Mouse (Mus musculus) 3T3-L1 (cell line): Measurements from ENCODE around the gene Fgf2.

Source experiments
- DNase-seq: peaks from one replicate; pipeline ENCODE4 v3.0.0-alpha.2; 2015; ENCODE audit warnings: low read depth, low spot score

Fgf2 gene

GRCm38 (mm10) chr3:37348221-37349165 lies at the start of gene Fgf2:
Gene Fgf2 (plus strand): TSS chr3:37348346.
- DNase-seq = peak; percentile 11

DNA sequence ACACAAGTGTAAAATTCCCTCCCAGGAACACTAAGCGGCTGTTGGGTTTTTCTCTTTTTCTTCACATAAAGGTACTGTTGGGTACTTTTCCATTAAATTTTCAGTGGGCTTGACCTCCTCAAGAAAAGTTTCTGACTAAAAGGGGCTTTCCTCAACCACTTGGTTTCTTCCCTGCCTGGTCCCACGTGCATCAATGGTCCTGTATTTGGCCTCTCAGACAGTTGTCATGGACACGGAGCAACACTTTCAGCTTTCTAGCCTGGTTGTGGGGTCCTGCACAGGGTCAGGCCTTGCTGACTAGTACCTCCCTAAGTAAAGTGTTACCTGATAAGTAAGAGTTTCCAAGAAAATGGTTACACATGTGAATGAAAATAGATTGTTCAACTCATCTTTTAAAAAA lies 48.7 kb upstream of the Fgf2 start:
- DNase-seq = no peak

DNA sequence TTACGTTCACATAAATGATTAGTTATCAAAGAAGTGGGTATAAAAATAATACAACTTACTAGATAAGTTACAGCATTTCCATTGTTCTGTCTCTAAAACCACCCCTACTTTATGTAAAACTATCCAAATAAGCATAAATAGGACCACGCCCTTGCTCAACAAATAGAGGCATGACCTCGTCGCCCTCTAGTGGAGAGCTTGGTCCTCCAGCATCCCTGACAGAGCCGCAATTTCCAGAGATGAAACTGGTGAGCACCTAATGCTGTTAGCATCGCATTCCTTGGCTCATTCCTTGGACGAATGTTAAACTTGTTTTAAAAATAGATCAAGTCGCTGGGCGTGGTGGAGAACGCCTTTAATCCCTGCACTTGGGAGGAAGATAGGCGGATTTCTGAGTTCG lies 45.5 kb upstream of the Fgf2 start:
- DNase-seq = peak; percentile 93

- DNase-seq = peak; percentile 56
These were observed 44.6 kb upstream of the Fgf2 start for GRCm38 (mm10) chr3:37303392-37304139.

GRCm38 (mm10) chr3:37311897-37312369 lies 36.2 kb upstream of the Fgf2 start:
- DNase-seq = no peak

DNA sequence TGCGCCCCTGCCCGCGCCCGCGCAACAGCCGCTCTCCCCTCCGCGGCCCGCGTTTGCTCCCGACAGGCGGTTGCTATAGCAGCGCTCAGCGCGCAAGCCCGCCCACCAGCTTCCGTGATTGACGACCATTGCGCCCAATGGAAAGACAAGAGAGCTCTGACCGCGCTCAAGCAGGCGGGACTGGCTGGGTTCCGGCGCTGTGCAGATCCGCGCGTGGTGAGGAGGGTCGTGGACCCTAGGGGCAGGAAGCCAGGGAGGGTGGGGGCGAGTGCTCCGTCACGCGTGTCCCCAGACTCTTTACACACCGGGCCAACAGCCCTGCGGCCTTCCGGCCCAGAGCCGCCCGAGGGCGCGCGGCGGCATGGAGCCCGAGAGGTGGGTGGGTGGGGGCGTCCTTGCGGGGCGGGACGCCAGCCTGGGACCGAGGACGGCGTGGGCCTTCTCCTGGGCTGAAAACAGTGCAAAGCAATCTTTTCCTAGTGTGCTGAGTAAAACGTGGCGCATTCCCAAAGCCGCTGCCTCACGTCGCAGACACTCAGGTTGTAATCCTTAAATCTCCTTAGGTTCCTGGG lies 35.7 kb upstream of the Fgf2 start, which contains the start of the genes Bbs12 and Cetn4:
Gene Bbs12, plus strand, starts transcription at position 185 of the 572 bp plus-strand sequence.
Gene Cetn4, minus strand, starts transcription at position 339 of the 572 bp plus-strand sequence.
- peak; percentile 90 for DNase-seq

DNA sequence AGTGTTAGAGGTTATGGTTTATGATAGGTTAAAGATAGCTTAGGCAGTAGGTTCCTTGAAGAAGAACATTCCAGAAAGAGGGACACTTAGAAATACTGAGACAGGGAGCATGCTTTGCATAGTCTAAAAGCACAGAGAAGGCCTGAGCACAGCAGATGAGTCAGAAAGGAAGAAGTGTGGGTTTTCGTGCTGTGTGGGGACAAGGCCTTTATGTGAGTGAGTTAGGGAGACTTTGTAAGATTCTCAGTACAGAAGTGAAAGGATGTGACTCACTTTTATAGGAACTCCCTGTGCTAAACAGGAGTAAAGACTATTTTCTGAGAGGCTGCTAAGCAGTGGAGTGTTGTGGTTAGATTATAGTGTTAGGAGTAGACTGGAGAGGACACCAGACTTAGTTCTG lies 34.8 kb upstream of the Fgf2 start:
- peak; percentile 90 for DNase-seq

DNA sequence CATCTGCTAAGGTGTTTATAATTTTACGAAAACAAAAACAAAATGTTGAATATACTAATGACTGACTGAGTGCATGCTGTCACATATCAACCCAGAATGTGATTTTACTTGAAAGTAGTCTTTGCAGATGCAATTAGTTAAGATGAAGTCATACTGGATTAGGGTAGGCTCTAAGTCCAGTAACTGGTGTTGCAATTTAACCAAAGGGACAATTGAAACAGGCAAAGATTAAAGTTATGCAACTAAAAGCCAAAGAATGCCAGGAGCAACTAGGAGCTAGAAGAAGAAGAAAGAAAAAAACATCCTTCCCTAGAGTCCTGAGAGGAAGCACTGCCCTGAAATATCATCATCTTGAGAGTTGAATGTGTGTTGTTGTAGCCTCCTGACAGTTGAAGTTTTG lies 31.9 kb upstream of the Fgf2 start:
- peak; percentile 29 for DNase-seq

GRCm38 (mm10) chr3:37324310-37324709 lies 23.8 kb upstream of the Fgf2 start:
- DNase-seq = peak; percentile 70

DNA sequence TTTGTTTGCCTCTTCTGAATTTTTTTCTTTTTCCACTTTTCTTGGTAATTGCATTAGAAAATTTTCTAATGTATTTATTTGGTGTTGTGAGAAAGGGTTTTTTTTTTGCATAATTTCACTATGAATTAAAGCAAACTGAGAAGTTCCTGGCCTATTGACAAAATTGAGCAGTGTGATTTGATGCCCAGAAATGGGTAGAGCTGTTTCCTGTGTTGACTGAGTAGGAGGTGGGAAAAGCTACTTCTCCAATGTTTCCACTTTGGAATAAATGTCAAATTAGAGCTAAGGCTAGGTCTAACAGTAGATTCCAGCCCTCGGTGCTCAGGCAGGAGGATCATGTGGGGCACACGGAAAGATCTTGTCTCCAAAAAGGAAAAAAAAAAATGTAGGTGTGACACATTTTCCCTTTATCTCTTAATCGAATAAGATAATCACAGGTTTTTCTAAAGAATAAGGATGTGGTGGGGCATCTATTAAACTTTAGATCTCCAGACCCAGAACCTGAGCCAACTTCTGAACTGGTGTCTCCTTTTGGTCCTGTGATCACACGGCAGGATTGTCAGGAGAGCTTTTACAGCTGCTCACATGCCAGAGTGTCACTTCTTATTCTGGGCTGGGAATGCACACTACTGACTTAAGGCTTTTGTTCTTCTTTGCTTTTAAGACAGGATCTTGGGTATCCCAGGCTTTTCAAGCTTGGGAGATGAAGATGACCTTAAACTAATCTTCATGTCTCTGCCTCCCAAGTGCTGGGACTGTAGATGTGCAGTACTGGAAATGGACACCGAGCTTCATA lies 22.6 kb upstream of the Fgf2 start:
- DNase-seq = no peak

DNA sequence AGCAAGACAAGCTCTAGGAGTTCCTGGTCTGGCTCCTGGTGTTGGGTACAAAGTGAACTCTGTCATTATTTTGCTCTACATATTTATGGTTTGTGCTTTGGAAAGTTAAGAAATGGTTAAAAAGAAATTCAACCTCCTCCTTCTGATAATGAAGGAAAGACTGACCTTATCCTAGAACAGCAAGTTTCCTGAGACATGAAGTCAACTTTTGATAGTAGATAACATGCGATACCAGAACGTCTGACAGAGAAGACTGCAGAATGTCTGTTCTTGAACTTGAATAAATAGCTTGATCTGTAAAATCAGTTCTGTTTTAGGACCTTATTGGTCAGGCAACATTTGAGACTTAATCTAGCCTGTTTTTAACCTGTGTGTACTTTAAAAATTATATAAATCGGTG lies 21.5 kb upstream of the Fgf2 start:
- no peak for DNase-seq

DNA sequence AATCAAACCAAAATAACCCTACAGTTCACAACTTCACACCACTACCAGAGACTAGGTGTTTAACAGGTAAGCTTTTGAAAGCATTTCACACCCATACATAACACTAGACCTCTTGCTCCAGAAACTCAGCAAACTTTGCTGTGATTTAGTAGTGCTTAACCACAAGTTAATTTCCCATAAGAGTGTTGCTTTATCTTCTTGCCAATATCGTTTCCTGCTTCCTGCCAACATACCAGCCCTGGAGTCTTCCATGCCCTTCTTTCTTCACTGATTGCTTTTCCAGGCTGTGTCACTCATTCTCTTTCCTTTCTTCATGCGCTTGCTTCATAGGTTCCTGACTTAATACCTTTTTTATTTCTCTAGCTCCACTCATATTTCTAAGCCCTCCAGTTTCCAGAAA lies 19.7 kb upstream of the Fgf2 start:
- DNase-seq = no peak

DNA sequence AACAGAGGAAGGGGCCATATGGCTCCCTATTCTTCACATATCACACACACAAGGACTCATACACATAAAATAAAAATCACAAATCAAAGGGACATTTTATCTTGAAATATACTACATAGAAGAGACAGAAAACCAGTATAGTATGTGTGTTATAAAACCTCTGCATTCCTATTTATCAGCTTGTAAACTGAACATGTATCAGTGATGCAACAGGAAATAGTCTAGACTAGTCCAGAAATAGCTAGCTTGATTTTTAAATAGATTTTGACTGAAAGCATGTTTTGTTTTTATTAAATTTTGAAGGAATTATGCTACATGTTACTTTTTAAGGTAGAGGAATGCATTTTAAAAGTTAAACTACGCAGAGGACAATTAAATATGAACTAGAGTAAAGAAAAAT lies 18.2 kb upstream of the Fgf2 start:
- no peak for DNase-seq

DNA sequence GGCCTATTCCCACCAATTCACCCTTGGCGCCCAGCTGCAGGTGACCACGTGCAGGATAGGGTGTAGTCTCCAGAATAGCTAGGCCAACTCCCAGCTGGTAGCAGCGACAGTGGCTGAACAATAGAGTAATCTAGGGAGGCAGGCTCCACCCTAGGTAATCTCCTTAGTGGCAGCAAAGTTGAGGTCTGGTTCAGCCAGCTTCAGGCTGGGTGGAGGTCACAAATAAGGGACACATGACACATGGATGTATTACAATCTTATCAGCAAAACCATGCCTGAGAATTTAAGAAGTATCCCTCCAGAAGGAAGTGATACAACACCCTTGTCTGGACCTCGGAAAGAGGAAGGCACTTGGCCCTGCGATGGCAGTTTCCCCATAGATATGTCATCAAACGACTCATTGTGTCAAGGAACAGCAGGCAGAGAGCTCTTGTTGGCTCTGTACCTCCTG lies 16.1 kb upstream of the Fgf2 start:
- peak; percentile 40 for DNase-seq

- no peak for DNase-seq
These were observed 14.1 kb upstream of the Fgf2 start for GRCm38 (mm10) chr3:37334053-37334452.

DNA sequence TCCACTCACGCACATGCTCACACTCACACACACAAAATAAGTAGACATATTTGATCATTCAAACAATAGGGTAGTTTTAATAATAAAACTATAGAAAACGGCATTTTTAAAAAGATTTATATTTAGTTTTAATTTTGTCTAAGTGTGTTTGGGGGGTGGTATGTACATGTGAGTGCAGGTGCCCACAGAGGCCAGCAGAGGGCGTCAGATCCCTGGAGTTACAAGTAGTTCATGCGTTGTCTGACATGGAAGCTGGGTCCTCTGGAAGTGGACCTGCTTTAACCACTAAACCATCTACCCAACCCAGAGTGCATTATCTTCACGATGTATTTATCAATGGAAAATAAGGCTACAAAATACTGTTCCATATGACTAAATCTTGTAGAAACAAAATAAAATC lies 7.0 kb upstream of the Fgf2 start:
- DNase-seq = peak; percentile 64

DNA sequence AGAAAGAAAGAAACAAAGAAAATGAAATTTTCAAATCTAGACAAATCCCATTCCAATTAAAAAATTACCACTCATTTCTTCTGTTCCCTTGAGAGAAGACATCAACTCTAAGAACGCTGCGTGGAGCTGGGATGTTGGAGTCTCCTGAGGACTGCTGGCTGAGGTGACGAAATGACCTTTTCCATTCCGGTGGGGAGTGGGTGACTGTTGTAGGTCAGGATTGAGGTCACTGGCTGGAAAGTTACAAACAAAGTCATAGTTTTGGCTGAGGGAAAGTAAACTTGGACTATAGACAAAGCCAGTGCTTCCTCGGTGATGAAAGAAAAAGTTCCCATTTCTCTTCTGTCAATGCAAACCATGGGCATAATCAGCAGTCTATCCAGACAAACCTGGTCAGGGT lies 5.3 kb upstream of the Fgf2 start:
- no peak for DNase-seq

GRCm38 (mm10) chr3:37347671-37348070 lies 475 bp upstream of the Fgf2 start:
- DNase-seq = no peak

DNA sequence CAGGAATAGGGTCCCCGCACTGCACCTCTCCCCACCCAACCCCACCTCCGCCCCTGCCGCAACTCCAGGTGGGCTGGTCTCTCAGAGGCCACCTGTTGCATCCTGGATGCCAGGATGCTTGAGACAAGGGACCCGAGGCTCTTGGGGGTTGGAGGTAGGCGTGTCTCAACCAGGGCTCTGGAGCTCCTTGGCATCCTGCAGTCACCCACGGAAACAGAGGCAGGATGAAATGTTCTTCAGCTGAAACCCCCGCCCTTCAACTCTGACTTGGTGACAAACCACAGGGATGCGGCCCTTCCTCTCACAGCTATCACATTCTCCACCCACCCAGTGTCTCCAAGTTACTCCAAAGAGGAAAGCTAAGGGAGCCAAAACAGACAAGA lies 1.0 kb downstream of the Fgf2 start:
- DNase-seq = no peak

DNA sequence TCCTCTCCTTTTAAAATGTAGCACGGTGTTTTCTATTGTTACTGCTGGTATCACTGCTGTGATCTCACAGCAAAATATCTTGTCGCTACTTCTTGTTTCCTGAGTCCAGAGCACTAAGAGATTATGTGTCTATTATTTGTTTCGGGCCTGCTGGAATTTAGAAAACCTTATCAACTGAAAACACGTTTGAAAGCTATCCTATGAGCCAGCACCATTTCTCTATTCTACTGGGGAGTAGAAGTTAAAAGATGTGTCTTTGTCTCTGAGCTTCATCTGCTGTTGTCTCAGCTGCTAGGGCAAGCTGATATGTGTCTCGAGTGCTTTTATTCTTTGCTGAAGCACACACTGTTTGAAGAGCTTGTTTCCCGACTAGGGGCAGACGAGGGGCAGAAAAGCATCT lies 2.2 kb downstream of the Fgf2 start:
- no peak for DNase-seq

DNA sequence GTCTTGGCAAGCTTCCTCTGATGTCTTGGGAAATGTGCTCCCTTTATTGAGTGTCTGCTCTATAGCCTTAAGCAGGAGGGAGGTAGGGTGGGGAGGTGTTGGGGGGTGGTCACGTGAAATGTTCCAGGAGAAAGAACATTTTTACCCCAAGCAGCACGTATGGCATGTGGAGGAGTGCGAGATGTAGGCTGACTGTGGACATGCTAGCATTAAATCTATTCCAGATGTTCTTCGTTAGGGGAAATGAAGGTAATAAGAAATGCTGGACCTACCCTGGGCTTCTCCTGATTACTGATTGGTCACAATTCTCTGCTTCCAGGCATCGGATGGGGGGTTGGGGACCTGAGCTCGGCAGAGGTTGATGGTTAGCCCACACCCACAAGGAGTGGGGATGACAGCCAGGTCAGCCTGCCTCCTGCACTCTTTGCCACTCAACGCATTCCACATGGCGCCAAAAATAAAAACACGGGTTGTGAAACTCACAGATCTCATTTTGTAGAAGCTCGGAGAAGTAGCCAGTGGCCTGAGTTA lies 5.9 kb downstream of the Fgf2 start:
- DNase-seq = peak; percentile 34
